9 mouse cellular contexts compared by ENCODE assay signal in genomic region chr6:90329953-90330352, GRCm38 (mm10). TPM values are rescaled to one million over a fixed set of nuclear protein-coding genes. Genes with fewer than 3 reads are reported as not detected.
A peak's percentile ranks its signal among the peaks of the same experiment; 100 is the strongest.
DNase-seq lines count a peak whose midpoint lies in the region; ATAC-seq and TF ChIP-seq lines count a peak whose summit lies in the region.
"Had no signal": no experiment of that assay in that cellular context is flagged by ENCODE, and none has a peak within 500 bp of the region (broad histone marks: within the 10 kb centered on the region; RNA-seq: fewer than 3 reads in every experiment).

No protein-coding gene starts in this region.

- no peak for ATAC-seq in lung, embryonic 14.5 days (ENCODE audit: insufficient read depth)
- no peak for ATAC-seq in megakaryocyte-erythroid progenitor cell, adult 5-6 weeks (replicated peaks; ENCODE audit: low FRiP score, low TSS enrichment, poor library complexity, severe bottlenecking)

- TF ChIP-seq CTCF in lung, embryonic 14.5 days (IDR thresholded peaks at IDR 0.05; ENCODE audit: low read depth) = no peak
- TF ChIP-seq CTCF in gastrocnemius, adult 2 months (IDR thresholded peaks at IDR 0.05) = no peak
- TF ChIP-seq CTCF in layer of hippocampus, adult 2 months (conservative IDR thresholded peaks at IDR 0.05) = no peak

- H3K27me3 ChIP-seq in lung, embryonic 14.5 days (ENCODE audit: insufficient read depth, low read length) = no peaks in the 10 kb centered on the region
- H3K27me3 ChIP-seq: stomach, embryonic 15.5 days had no signal

- H3K9me3 ChIP-seq in lung, embryonic 14.5 days (ENCODE audit: low read depth, low read length) = no peaks in the 10 kb centered on the region
- H3K9me3 ChIP-seq: stomach, embryonic 15.5 days had no signal

- 13% methylated on average over 1 of the region's 1 CpGs for WGBS in lung, embryonic 14.5 days

- peak; percentile 61 for DNase-seq in lung, embryonic 14.5 days
- no peak for DNase-seq in lung, postnatal 25 days (ENCODE audit: low spot score)
- peak; percentile 78 to 84 for DNase-seq in cerebellum, adult 18-20 months
- peak; percentile 66 for DNase-seq in gastrocnemius, adult 2 months
- DNase-seq in layer of hippocampus, adult 2 months (ENCODE audit: low spot score in 2 of 2) = peak; percentile 68 to 74
- peak; percentile 20 to 29 for DNase-seq in right cerebral cortex, adult 2 months (ENCODE audit: low spot score in 2 of 2)
- no peak for DNase-seq in urinary bladder, postnatal 36 days (ENCODE audit: low spot score in 2 of 2)

- no peak overlapping the region for H3K27ac ChIP-seq in lung, embryonic 14.5 days (ENCODE audit: low read depth)
- H3K27ac ChIP-seq in gastrocnemius, adult 2 months = no peak overlapping the region
- H3K27ac ChIP-seq in layer of hippocampus, adult 2 months = peak overlapping the region; percentile 39; the same call in 1 of the 2 replicates
- H3K27ac ChIP-seq: stomach, embryonic 15.5 days had no signal

- H3K4me1 ChIP-seq in lung, embryonic 14.5 days (ENCODE audit: insufficient read depth) = no peaks in the 10 kb centered on the region

- no peak overlapping the region for H3K9ac ChIP-seq in lung, embryonic 14.5 days
- H3K9ac ChIP-seq: stomach, embryonic 15.5 days had no signal

- H3K4me2 ChIP-seq in lung, embryonic 14.5 days = no peak overlapping the region
- H3K4me2 ChIP-seq: stomach, embryonic 15.5 days had no signal

- no peak overlapping the region for H3K4me3 ChIP-seq in lung, embryonic 14.5 days (ENCODE audit: low read depth, low read length)
- H3K4me3 ChIP-seq in gastrocnemius, adult 2 months = no peak overlapping the region
- no peak overlapping the region for H3K4me3 ChIP-seq in layer of hippocampus, adult 2 months
- H3K4me3 ChIP-seq: stomach, embryonic 15.5 days had no signal

- intact Hi-C loops in gastrocnemius, adult 2 months (cut with DNase I) = loop anchor here (10.0 kb wide), 1 partner anchor 655 kb away; no protein-coding TSS in a partner anchor

- no peaks in the 10 kb centered on the region for H3K36me3 ChIP-seq in lung, embryonic 14.5 days (ENCODE audit: insufficient read depth)
- H3K36me3 ChIP-seq: stomach, embryonic 15.5 days had no signal

RNA-seq across cellular contexts. Expression of gene Uroc1, which starts 3.1 kb away (rescaled TPM):
- polyA plus RNA-seq in lung, embryonic 14.5 days (2014; fragmentation: Nextera tagmentation; extraction: Ambion mirVana) = not detected in 2 replicates
- total RNA-seq in gastrocnemius, adult 2 months (2021) = not detected
- not detected for total RNA-seq in layer of hippocampus, adult 2 months (2021)
- total RNA-seq in megakaryocyte-erythroid progenitor cell, adult 5-6 weeks (2014; fragmentation: Nextera tagmentation) = not detected in 2 replicates
- total RNA-seq in megakaryocyte-erythroid progenitor cell, adult 5-6 weeks (2017) = not detected in 2 replicates

RNA-seq across cellular contexts. Expression of gene Chst13, which starts 5.0 kb away (rescaled TPM):
- polyA plus RNA-seq in lung, embryonic 14.5 days (2014; fragmentation: Nextera tagmentation; extraction: Ambion mirVana) = not detected in 2 replicates
- total RNA-seq in gastrocnemius, adult 2 months (2021) = not detected
- total RNA-seq in layer of hippocampus, adult 2 months (2021) = not detected
- total RNA-seq in megakaryocyte-erythroid progenitor cell, adult 5-6 weeks (2014; fragmentation: Nextera tagmentation) = not detected in 2 replicates
- not detected in 2 replicates for total RNA-seq in megakaryocyte-erythroid progenitor cell, adult 5-6 weeks (2017)

RNA-seq across cellular contexts. Expression of gene BC048671, which starts 28.9 kb away (rescaled TPM):
- polyA plus RNA-seq in lung, embryonic 14.5 days (2014; fragmentation: Nextera tagmentation; extraction: Ambion mirVana) = not detected in 2 replicates
- total RNA-seq in gastrocnemius, adult 2 months (2021) = not detected
- total RNA-seq in layer of hippocampus, adult 2 months (2021) = not detected
- not detected in 2 replicates for total RNA-seq in megakaryocyte-erythroid progenitor cell, adult 5-6 weeks (2014; fragmentation: Nextera tagmentation)
- not detected in 2 replicates for total RNA-seq in megakaryocyte-erythroid progenitor cell, adult 5-6 weeks (2017)
- polyA plus RNA-seq: stomach, embryonic 15.5 days had no signal

RNA-seq across cellular contexts. Expression of gene Zxdc, which starts 39.3 kb away (rescaled TPM):
- 10.4 and 11.9 TPM in 2 replicates for polyA plus RNA-seq in lung, embryonic 14.5 days (2014; fragmentation: Nextera tagmentation; extraction: Ambion mirVana)
- total RNA-seq in gastrocnemius, adult 2 months (2021) = 10 to 100 TPM; 15.5 to 15.9 TPM
- total RNA-seq in layer of hippocampus, adult 2 months (2021) = 10 to 100 TPM; 29.5 to 29.9 TPM
- 10.2 and 11.9 TPM in 2 replicates for total RNA-seq in megakaryocyte-erythroid progenitor cell, adult 5-6 weeks (2014; fragmentation: Nextera tagmentation)
- total RNA-seq in megakaryocyte-erythroid progenitor cell, adult 5-6 weeks (2017) = 8.0 and 8.9 TPM in 2 replicates

Comparison
In these comparisons a context has a peak if more than half of its experiments do, and no peak if none do; other contexts are left out.
1. DNase-seq: peak in lung, embryonic 14.5 days (single experiment), cerebellum, adult 18-20 months (2 of 2), gastrocnemius, adult 2 months (single experiment), layer of hippocampus, adult 2 months (2 of 2) and right cerebral cortex, adult 2 months (2 of 2); none in lung, postnatal 25 days (single experiment) and urinary bladder, postnatal 36 days (0 of 2).